Mouse (Mus musculus): ENCODE data around the gene Mcidas. TPM values are rescaled to one million over a fixed set of nuclear protein-coding genes. Genes with fewer than 3 reads are reported as not detected.

The Mcidas gene
- total RNA-seq (2021) = not detected
- long read RNA-seq, experiment 1 = 0 reads
- long read RNA-seq, experiment 2 = 0 reads

DNA sequence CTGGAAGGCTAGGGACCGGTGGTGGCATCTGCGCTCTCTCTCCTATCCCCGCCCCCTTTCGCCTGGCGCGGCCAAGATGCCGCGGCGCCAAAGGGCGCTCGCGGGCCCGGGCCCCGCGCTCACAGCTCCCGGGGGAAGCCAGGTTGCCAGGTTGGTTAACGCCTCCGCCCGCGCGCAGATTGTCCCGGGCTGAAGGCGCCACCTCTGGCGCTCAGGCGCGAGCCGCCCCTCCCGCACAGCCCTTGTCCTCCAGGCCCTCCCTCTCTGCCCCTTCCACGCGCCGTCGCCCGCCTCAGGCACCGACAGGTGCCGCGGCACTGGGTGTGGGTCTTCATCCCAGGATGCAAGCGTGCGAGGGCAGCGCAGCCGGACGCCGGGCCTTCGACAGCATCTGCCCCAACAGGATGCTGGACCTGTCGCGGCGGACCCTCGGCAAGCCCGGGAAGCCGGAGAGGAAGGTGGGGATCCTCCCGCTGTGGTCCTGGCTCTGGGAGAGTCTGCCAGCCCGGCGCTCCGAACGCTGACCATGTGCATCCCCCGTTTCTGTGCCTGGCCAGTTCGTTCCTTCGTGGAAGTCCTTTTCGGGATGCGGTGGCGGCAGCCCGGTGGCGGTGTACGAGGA, at the start of gene Mcidas:
Gene Mcidas (plus strand): TSS at position 315 of the 622 bp plus-strand sequence.
- intact Hi-C loops (cut with DNase I) = no loop called here
- peak; percentile 34 for DNase-seq
- Histone ChIP-seq H3K4me3 (peak within 1 kb of the TSS; percentile 63), H3K27ac (no peak within 1 kb of the TSS)
- TF ChIP-seq CTCF (IDR thresholded peaks at IDR 0.05) = no peak

DNA sequence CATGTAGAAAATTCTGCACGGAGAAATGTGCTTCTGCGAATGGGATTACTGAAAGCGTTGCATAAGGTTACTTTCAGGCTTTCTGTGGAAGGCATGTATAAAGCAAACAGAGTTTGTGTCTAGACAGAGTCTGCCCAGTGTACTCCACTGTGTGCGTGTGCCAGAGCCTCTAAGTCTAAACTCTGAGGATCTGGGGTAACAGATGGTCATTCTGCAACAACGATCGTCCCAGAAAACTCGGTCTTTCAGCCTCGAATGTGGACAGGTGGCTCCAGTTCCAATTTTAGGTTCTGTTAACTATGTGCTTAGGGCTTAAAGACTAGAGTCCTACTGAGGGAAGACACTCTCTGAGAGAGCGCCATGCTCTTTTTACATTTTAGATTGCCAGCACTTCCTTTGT, 48.3 kb upstream of the Mcidas start:
- TF ChIP-seq CTCF (IDR thresholded peaks at IDR 0.05) = no peak
- intact Hi-C loops (cut with DNase I) = no loop called here
- Histone ChIP-seq H3K4me3 (no peak overlapping the region), H3K27ac (no peak overlapping the region)
- DNase-seq = no peak

DNA sequence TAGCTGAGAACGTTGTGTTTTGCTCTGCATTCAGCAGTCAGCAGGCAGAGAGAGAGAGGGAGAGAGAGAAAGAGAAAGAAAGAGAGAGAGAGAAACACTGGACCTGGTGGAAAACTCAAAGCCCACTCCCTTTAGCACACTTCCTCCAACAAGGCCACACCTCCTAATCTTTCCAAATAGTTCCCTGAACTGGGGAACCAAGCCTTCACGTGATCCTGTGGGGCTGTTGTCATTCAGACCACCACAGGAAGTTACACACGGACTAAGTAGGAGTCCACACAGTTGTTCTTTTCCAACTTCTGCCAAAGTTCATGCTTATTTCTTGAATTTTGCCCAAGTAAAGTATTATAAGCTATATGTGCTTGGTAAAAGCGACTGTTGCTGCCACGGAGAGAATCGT, 47.7 kb upstream of the Mcidas start:
- intact Hi-C loops (cut with DNase I) = no loop called here
- Histone ChIP-seq H3K4me3 (no peak overlapping the region), H3K27ac (no peak overlapping the region)
- no peak for TF ChIP-seq CTCF (IDR thresholded peaks at IDR 0.05)
- DNase-seq = no peak

DNA sequence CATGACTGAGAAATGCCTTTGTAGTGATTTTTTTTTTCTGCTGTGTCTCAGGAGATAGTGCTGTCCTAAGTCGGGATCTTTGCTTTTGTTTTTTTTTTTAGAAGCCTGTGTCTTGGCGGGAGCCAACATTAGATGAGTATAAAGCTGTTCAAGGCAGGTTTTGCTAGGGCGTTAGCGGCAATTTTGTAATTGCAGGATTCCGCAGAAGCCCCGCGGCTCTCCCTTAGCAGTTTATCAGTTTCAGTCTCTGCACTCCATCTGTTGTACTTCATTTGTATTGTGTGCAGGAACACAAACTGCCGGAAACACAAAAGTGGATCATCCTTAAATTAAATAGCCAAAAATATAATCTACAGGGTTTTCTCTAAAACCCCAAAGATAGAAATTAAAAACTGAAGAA, 39.6 kb upstream of the Mcidas start:
- Histone ChIP-seq H3K4me3 (no peak overlapping the region), H3K27ac (no peak overlapping the region)
- DNase-seq = no peak
- intact Hi-C loops (cut with DNase I) = no loop called here
- TF ChIP-seq CTCF (IDR thresholded peaks at IDR 0.05) = no peak

DNA sequence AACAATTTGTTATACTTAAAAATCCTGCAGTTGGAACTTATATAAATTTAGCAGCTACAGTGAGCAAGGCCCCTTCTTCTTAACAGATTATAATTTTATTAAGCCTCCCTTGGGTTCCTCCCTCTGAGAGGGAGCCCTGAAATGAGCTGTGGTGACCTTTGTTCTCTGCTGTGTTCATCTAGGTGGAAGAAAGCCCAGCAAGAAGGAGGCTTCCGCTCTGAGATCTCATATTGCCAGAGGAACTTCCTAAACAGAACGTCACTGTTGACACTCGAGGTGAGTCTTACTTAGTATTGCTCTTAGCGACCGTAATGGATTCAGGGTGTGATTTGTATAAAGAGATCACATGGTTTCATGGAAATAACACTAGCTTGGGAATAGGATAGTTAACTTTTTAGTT, 30.6 kb upstream of the Mcidas start:
- no peak overlapping the region for H3K27ac ChIP-seq
- no peak for DNase-seq
- TF ChIP-seq CTCF (IDR thresholded peaks at IDR 0.05) = no peak
- H3K4me3 ChIP-seq = no peak overlapping the region
- intact Hi-C loops (cut with DNase I) = no loop called here

DNA sequence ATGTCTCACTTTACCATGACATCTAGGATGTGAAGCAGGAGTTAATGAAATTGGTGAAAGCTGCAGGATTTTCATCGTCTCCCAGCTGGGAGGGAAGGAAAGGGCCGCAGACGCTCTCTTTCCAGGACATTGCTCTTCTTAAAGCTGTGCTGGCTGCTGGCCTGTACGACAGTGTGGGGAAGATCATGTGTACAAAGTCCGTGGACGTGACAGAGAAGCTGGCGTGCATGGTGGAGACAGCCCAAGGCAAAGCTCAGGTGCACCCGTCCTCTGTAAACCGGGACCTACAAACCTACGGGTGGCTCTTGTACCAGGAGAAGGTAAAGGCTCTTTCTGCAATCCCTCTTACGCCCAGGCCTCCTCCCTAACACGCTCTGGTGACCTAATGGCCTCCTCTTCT, 29.2 kb upstream of the Mcidas start:
- intact Hi-C loops (cut with DNase I) = no loop called here
- DNase-seq = no peak
- no peak overlapping the region for H3K4me3 ChIP-seq
- TF ChIP-seq CTCF (IDR thresholded peaks at IDR 0.05) = no peak
- H3K27ac ChIP-seq = no peak overlapping the region

DNA sequence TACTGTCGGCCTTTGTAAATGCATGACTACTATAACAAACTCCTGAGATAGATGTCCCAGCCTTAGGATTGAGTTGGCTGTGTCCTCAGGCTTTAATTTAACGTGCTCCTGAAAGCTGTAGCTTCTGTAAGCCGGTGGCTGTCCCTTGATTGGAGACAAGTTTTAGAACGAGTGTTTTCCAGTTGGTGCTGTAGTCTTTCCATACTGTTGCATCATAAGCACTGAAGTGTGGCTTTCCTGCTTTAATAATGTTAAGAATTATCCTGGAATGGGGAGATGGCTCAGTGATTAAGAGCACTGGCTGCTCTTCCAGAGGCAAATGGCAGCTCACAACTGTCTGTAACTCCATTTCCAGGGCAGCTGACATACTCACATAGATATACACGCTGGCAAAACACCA, 26.4 kb upstream of the Mcidas start:
- Histone ChIP-seq H3K4me3 (no peak overlapping the region), H3K27ac (no peak overlapping the region)
- no peak for DNase-seq
- intact Hi-C loops (cut with DNase I) = no loop called here
- TF ChIP-seq CTCF (IDR thresholded peaks at IDR 0.05) = no peak

DNA sequence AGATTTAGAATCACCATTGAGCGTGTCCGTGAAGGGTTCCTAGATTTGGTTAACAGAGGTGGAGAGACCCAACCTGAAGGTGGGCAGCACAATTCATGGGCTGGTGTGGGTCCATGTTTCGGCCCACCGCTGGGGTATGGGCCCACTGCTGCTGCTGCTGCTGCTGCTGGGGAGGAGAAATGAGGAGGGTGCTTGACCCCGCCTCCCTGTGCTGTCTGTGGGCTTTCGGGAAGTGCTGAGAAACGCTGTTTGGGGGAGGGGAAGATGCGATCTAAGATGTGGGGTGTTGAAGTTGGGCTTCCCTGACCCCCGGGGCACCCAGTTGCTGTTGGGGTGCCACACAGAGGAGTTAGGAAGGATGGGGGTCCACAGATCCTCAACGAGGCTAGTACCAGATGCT, 16.9 kb upstream of the Mcidas start:
- TF ChIP-seq CTCF (IDR thresholded peaks at IDR 0.05) = no peak
- intact Hi-C loops (cut with DNase I) = no loop called here
- Histone ChIP-seq H3K27ac (no peak overlapping the region), H3K4me3 (no peak overlapping the region)
- DNase-seq = no peak

DNA sequence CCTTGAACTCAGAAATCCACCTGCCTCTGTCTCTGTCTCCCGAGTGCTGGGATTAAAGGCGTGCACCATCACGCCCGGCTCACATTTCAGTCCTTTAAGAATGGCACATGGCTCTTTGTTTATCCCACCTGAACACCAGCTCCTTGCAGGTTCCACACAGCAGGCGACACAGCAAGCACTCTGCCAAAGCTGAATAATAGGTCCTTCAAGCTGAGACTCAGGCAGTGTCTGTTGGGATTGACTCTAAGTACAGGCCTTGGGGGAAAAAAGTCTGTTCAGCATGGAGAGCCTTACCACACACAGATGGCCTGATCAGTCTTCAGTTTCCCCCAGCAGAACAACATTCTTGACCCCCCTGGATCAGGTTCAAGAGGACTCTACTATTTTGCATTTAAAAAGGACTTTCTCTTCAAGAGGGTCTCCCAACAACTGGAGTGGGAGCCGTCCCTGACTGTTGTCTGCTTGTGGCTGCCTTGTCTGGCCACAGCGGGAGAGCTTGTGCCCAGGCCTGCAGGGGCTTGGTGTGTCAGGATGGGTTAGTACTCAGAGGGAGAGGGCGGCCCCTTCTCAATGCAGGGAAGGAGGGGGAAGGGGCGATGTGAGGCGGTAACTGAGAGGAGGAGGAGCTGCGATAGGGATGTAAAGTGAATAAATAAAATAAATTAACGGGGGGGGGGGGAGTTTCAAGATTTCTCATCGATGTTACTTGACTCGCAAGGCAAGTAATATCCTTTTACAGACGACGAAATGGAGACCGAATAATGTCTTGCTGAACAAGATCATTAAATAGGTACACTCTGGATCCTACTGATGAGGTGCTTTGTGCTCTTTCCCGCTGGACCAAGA, 7.8 kb upstream of the Mcidas start:
- no peak for DNase-seq
- Histone ChIP-seq H3K27ac (no peak overlapping the region), H3K4me3 (no peak overlapping the region)
- no peak for TF ChIP-seq CTCF (IDR thresholded peaks at IDR 0.05)
- intact Hi-C loops (cut with DNase I) = loop anchor here (5.0 kb wide), 1 partner anchor 51 kb away; the partner anchor contains the start of gene Cdc20b

DNA sequence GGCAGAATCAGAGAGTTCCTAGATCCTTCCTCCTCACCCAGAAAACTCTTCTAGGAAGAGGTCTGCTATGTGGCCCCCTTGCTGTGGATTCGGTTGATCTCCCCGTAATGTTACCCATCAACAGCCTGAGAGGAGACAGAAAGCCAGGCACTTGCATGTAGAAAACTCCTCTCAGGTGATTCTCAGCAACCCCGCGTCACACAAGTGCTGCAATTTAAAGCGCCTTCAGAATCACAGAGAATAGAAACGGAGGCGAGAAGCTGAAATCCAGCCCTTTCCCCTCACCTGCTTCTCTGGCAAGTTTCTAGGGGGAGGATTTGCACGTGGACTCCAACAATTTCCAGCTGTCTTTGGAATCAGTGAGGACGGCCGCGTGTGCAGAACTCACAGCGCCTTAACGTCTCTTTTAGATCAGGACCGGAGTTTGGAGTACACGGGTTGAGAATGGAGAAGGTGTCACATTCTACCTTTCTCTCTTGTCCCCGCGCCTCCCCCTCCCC, 7.1 kb upstream of the Mcidas start:
- DNase-seq = no peak
- no peak overlapping the region for H3K4me3 ChIP-seq
- H3K27ac ChIP-seq = no peak overlapping the region
- intact Hi-C loops (cut with DNase I) = loop anchor here (5.0 kb wide), 1 partner anchor 51 kb away; the partner anchor contains the start of gene Cdc20b
- no peak for TF ChIP-seq CTCF (IDR thresholded peaks at IDR 0.05)

DNA sequence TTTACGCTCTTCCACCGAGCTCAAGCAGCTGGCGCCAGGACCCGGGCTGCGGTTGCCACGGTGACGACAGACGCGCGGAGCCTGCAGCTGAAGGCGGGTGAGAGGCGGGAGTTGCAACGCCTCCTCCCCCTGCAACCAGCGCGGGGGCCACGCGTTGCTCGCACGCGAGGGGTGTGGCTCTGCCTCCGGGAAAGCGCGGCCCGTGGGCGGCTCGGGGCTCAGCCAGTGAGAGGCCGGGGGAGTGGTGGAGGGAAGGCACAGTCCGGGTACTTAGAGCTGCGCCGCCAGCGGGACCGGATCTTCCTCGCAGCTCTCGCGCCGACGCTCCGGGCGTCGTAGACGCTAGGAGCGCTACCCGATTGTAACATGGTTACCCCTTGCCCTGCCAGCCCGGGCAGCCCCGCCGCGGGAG, 6.1 kb upstream of the Mcidas start, which contains the start of gene Ccno:
Gene Ccno (plus strand): TSS at position 271 of the 412 bp plus-strand sequence.
- Histone ChIP-seq H3K4me3 (peak within 1 kb of the TSS; percentile 79), H3K27ac (no peak within 1 kb of the TSS; the same call in 1 of the 2 replicates)
- DNase-seq = peak; percentile 94
- TF ChIP-seq CTCF (IDR thresholded peaks at IDR 0.05) = no peak
- intact Hi-C loops (cut with DNase I) = loop anchor here (5.0 kb wide), 1 partner anchor 50 kb away; the partner anchor contains the start of gene Cdc20b

DNA sequence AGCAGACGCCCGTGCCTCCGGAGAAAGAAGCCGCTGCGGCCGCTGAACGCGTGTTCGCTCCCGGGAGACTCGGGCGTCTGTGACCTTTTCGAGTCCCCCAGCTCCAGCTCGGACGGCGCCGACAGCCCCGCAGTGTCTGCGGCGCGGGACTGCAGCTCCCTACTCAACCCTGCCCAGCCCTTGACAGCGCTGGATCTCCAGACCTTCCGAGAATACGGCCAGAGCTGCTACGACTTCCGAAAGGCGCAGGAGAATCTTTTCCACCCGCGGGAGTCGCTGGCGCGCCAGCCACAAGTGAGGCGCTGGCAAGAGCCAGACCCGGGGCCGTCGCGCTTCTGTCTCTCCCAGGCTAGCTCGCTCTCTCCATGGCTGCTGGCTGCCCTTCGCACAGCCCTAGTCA, 5.7 kb upstream of the Mcidas start:
- Histone ChIP-seq H3K4me3 (peak overlapping the region; percentile 79), H3K27ac (no peak overlapping the region; the same call in 1 of the 2 replicates)
- no peak for DNase-seq
- no peak for TF ChIP-seq CTCF (IDR thresholded peaks at IDR 0.05)
- intact Hi-C loops (cut with DNase I) = loop anchor here (5.0 kb wide), 1 partner anchor 49 kb away; the partner anchor contains the start of gene Cdc20b

DNA sequence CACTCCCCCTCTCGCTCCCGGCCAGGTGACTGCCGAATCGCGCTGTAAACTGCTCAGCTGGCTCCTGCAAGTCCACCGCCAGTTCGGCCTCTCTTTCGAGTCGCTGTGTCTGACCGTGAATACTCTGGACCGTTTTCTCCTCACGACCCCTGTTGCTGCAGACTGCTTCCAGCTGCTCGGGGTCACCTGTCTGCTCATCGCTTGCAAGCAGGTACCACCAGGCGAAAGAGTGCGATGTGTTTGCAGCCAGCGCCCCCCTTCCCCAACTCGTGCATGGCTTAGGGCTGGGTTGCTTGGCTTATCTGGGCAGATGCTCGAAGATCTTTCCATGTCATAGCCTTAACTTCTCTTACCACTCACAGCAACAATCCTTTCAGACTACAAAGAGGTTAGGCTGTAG, 4.8 kb upstream of the Mcidas start:
- Histone ChIP-seq H3K27ac (no peak overlapping the region), H3K4me3 (peak overlapping the region; percentile 79)
- no peak for DNase-seq
- intact Hi-C loops (cut with DNase I) = loop anchor here (5.0 kb wide), 1 partner anchor 48 kb away; the partner anchor contains the start of gene Cdc20b
- TF ChIP-seq CTCF (IDR thresholded peaks at IDR 0.05) = no peak

Data from gastrocnemius, adult 2 months (tissue).